Mouse (Mus musculus) limb, embryonic 14.5 days (tissue): ENCODE measurements around the gene Zbtb38. TPM values are rescaled to one million over a fixed set of nuclear protein-coding genes. Genes with fewer than 3 reads are reported as not detected.

Experiments
- ATAC-seq: fragments of 200-750 bp; cut with Nextera tagmentation; 2 replicates; pipeline ENCODE4 v1.8.0; 2017; ENCODE audit warnings: low read depth, moderate number of reproducible peaks, moderate TSS enrichment; ENCODE audit not compliant: low FRiP score
- DNase-seq: peaks from one replicate; pipeline ENCODE4 v3.0.0-alpha.2; 2015; ENCODE audit warnings: low spot score
- H3K27ac ChIP-seq: fragments of 300-500 bp; sonication (generic); replicated peaks from 2 replicates; pipeline ENCODE4 v1.5.1; 2014; ENCODE audit warnings: low read depth, mild to moderate bottlenecking, low read length, moderate library complexity, mixed read lengths
- H3K27me3 ChIP-seq: fragments of 300-500 bp; sonication (generic); 2 replicates; pipeline ENCODE4 v1.6.1; 2014; ENCODE audit warnings: low read length, mixed read lengths; ENCODE audit not compliant: control insufficient read depth, insufficient read depth
- H3K36me3 ChIP-seq: fragments of 300-500 bp; sonication (generic); 2 replicates; pipeline ENCODE4 v1.6.1; 2014; ENCODE audit warnings: mild to moderate bottlenecking, low read length, moderate library complexity, mixed read lengths; ENCODE audit not compliant: control insufficient read depth, insufficient read depth
- H3K4me1 ChIP-seq: fragments of 300-500 bp; sonication (generic); 2 replicates; pipeline ENCODE4 v1.6.1; 2014; ENCODE audit warnings: antibody characterized with exemption, low read length, mixed read lengths; ENCODE audit not compliant: control insufficient read depth, insufficient read depth
- H3K4me2 ChIP-seq: fragments of 300-500 bp; sonication (generic); replicated peaks from 2 replicates; pipeline ENCODE4 v1.6.1; 2014; ENCODE audit warnings: low read depth, mild to moderate bottlenecking, low read length, moderate library complexity; ENCODE audit not compliant: severe bottlenecking
- H3K4me3 ChIP-seq: fragments of 300-500 bp; sonication (generic); replicated peaks from 2 replicates; pipeline ENCODE4 v1.5.1; 2014; ENCODE audit warnings: low read length
- H3K9ac ChIP-seq: fragments of 300-500 bp; sonication (generic); 2 replicates; pipeline ENCODE4 v1.6.1; 2014; ENCODE audit warnings: mild to moderate bottlenecking, low read depth, low read length, moderate library complexity; ENCODE audit not compliant: severe bottlenecking
- H3K9me3 ChIP-seq: fragments of 300-500 bp; sonication (generic); 2 replicates; pipeline ENCODE4 v1.6.1; 2016; ENCODE audit warnings: low read length; ENCODE audit not compliant: control insufficient read depth
- POLR2A ChIP-seq: fragments of 200-500 bp; IDR thresholded peaks from 2 replicates; pipeline ENCODE4 v1.8.0; 2012; ENCODE audit warnings: inconsistent platforms, mild to moderate bottlenecking, moderate library complexity, borderline replicate concordance; ENCODE audit not compliant: insufficient read depth, insufficient read length; ENCODE audit errors: extremely low read depth
- WGBS: fragments of 180-500 bp; shearing (Covaris S2); extraction: QIAGEN DNeasy Blood & Tissue Kit; methylation state at CpG from one replicate; pipeline ENCODE4 v1.1.7; 2014; 5-methylcytosine and 5-hydroxymethylcytosine counted together
- polyA plus RNA-seq, 2 experiments: library from polyadenylated mRNA; depleted of rRNA in 1 of 2; stranded (reverse) in 1 of 2; unstranded in 1 of 2; fragments of >200 nt; fragmentation: Nextera tagmentation in 1 of 2; extraction: Ambion mirVana in 1 of 2; gene quantifications; 2 replicates each; pipeline versions ENCODE4 v1.2.1 to v1.2.3; 2012 to 2014

Gene Zbtb38
- polyA plus RNA-seq, 2 experiments, result 2.8 to 14.9 TPM

GRCm38 (mm10) chr9:96688194-96688875, 64.3 kb downstream of the Zbtb38 start:
- Histone ChIP-seq H3K4me2 (no peak overlapping the region), H3K36me3 (peaks cover 23% of the 10 kb centered on the region), H3K27me3 (no peaks in the 10 kb centered on the region), H3K9ac (no peak overlapping the region), H3K27ac (no peak overlapping the region), H3K4me3 (no peak overlapping the region), H3K4me1 (no peaks in the 10 kb centered on the region), H3K9me3 (no peaks in the 10 kb centered on the region)
- WGBS, result 77% methylated on average over 21 of the region's 21 CpGs
- no peak for DNase-seq
- TF ChIP-seq POLR2A, result no peak
- no peak for ATAC-seq

GRCm38 (mm10) chr9:96687591-96688186, 64.9 kb downstream of the Zbtb38 start:
- no peaks in the 10 kb centered on the region for H3K27me3 ChIP-seq
- H3K4me1 ChIP-seq, result no peaks in the 10 kb centered on the region
- no peak overlapping the region for H3K9ac ChIP-seq
- peaks cover 23% of the 10 kb centered on the region for H3K36me3 ChIP-seq
- H3K9me3 ChIP-seq, result no peaks in the 10 kb centered on the region
- no peak overlapping the region for H3K27ac ChIP-seq
- ATAC-seq (peak; percentile 62; the same call in 1 of the 2 replicates), DNase-seq (no peak)
- no peak overlapping the region for H3K4me3 ChIP-seq
- H3K4me2 ChIP-seq, result no peak overlapping the region
- TF ChIP-seq POLR2A, result no peak
- 76% methylated on average over 20 of the region's 20 CpGs for WGBS

GRCm38 (mm10) chr9:96685600-96686084, 67.0 kb downstream of the Zbtb38 start:
- Histone ChIP-seq H3K9ac (no peak overlapping the region), H3K36me3 (peaks cover 23% of the 10 kb centered on the region), H3K4me2 (no peak overlapping the region), H3K4me3 (no peak overlapping the region), H3K27ac (no peak overlapping the region), H3K9me3 (no peaks in the 10 kb centered on the region), H3K4me1 (no peaks in the 10 kb centered on the region), H3K27me3 (no peaks in the 10 kb centered on the region)
- no peak for DNase-seq
- ATAC-seq, result no peak
- TF ChIP-seq POLR2A, result no peak
- 87% methylated on average over 18 of the region's 18 CpGs for WGBS

GRCm38 (mm10) chr9:96684866-96685599, 67.6 kb downstream of the Zbtb38 start:
- Histone ChIP-seq H3K9ac (no peak overlapping the region), H3K9me3 (no peaks in the 10 kb centered on the region), H3K36me3 (peaks cover 23% of the 10 kb centered on the region), H3K4me1 (no peaks in the 10 kb centered on the region), H3K4me3 (no peak overlapping the region), H3K4me2 (no peak overlapping the region), H3K27ac (no peak overlapping the region), H3K27me3 (no peaks in the 10 kb centered on the region)
- 68% methylated on average over 14 of the region's 14 CpGs for WGBS
- DNase-seq (no peak), ATAC-seq (no peak)
- TF ChIP-seq POLR2A, result no peak

GRCm38 (mm10) chr9:96684165-96684792, 68.4 kb downstream of the Zbtb38 start:
- Histone ChIP-seq H3K4me1 (no peaks in the 10 kb centered on the region), H3K36me3 (peaks cover 23% of the 10 kb centered on the region), H3K4me2 (no peak overlapping the region), H3K9me3 (no peaks in the 10 kb centered on the region), H3K27me3 (no peaks in the 10 kb centered on the region), H3K27ac (no peak overlapping the region), H3K4me3 (no peak overlapping the region), H3K9ac (no peak overlapping the region)
- TF ChIP-seq POLR2A, result no peak
- WGBS, result 67% methylated on average over 4 of the region's 4 CpGs
- DNase-seq, result no peak
- ATAC-seq, result no peak
